Mouse (Mus musculus): Measurements from ENCODE around the gene Dnah8. TPM values are rescaled to one million over a fixed set of nuclear protein-coding genes. Genes with fewer than 3 reads are reported as not detected.

The Dnah8 gene
- polyA plus RNA-seq, 1 experiment, result 295 TPM

DNA sequence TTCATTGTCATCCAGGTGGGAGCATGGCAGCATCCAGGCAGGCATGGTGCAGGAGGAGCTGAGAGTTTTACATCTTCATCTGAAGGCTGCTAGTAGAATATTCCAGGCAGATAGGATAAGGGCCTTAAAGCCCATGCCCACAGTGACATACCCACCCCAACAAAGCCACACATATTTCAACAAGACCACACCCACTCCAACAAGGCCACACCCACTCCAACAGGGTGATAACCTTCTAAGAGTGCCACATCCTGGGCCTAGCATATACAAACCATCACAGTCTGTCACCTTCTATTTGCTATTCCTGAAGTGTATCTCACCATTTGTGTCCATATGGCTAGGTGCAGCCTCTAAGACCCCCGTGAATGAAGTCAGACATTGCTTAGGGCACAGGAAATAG, 13.6 kb downstream of the Dnah8 start:
- H3K27ac ChIP-seq (ENCODE audit: control insufficient read depth, insufficient read depth, low read depth, low read length), result no peak overlapping the region

DNA sequence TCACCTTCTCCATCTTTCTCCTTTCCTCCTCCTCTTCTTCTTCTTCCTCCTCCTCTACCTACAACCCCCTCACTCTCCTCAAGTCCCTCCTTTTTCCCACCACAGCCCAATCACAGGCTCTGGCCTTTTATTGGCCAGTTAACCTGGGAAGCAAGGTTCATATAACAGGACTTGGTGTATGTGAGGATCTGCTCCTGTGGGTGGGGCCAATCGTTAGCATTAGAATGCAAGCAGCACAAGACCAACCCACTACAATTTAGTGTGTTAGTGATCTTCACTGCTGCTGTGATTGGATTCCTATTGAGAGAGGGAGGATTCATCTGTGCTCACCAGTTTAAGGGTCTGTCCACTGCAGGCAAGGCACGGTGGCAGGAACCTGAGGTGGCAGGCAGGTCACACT, 14.8 kb downstream of the Dnah8 start:
- H3K4me3 ChIP-seq (ENCODE audit: control insufficient read depth, low read depth, low read length), result no peak overlapping the region
- H3K27ac ChIP-seq (ENCODE audit: control insufficient read depth, insufficient read depth, low read depth, low read length), result no peak overlapping the region
- no peak for TF ChIP-seq CTCF (IDR thresholded peaks at IDR 0.05; ENCODE audit: control insufficient read depth, insufficient read depth, insufficient replicate concordance, low read depth, low read length)
- TF ChIP-seq POLR2A (IDR thresholded peaks at IDR 0.05; ENCODE audit: control insufficient read depth, low read depth, low read length), result no peak
- no peaks in the 10 kb centered on the region for H3K27me3 ChIP-seq (ENCODE audit: control insufficient read depth, insufficient read depth, low read length)
- H3K4me1 ChIP-seq (ENCODE audit: control insufficient read depth, insufficient read depth, low read length), result peaks cover 2% of the 10 kb centered on the region; the same call in 1 of the 2 replicates
- no peaks in the 10 kb centered on the region for H3K36me3 ChIP-seq (ENCODE audit: control insufficient read depth, insufficient read depth, low read length)

More for the DNA sequence above, 13.6 kb downstream of the Dnah8 start:
- TF ChIP-seq CTCF (IDR thresholded peaks at IDR 0.05; ENCODE audit: control insufficient read depth, insufficient read depth, insufficient replicate concordance, low read depth, low read length) (no peak), POLR2A (IDR thresholded peaks at IDR 0.05; ENCODE audit: control insufficient read depth, low read depth, low read length) (no peak)
- H3K27me3 ChIP-seq (ENCODE audit: control insufficient read depth, insufficient read depth, low read length), result no peaks in the 10 kb centered on the region
- no peak overlapping the region for H3K4me3 ChIP-seq (ENCODE audit: control insufficient read depth, low read depth, low read length)
- H3K36me3 ChIP-seq (ENCODE audit: control insufficient read depth, insufficient read depth, low read length), result no peaks in the 10 kb centered on the region
- H3K4me1 ChIP-seq (ENCODE audit: control insufficient read depth, insufficient read depth, low read length), result peaks cover 2% of the 10 kb centered on the region; the same call in 1 of the 2 replicates

DNA sequence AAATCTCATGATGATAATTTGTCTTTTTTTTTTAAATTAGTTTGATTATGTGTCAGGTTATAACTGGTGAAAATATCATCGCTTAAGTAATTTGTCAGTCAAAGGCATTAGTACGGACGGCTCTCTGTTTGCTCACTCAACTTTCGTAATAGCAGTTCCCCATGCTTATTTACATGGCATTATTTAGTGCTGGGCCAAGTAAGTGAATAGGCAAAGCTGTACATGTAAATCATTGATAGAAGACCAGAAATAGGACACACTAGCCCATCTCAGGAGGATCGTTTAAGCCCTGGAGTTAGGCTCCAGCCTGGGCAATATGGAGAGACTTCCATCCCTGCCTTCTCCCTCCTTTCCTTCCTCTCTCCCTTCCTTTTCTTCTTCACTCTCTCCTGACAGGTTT, 16.7 kb downstream of the Dnah8 start:
- Histone ChIP-seq H3K36me3 (ENCODE audit: control insufficient read depth, insufficient read depth, low read length) (no peaks in the 10 kb centered on the region), H3K27me3 (ENCODE audit: control insufficient read depth, insufficient read depth, low read length) (no peaks in the 10 kb centered on the region), H3K4me1 (ENCODE audit: control insufficient read depth, insufficient read depth, low read length) (no peaks in the 10 kb centered on the region), H3K4me3 (ENCODE audit: control insufficient read depth, low read depth, low read length) (no peak overlapping the region), H3K27ac (ENCODE audit: control insufficient read depth, insufficient read depth, low read depth, low read length) (no peak overlapping the region)
- TF ChIP-seq CTCF (IDR thresholded peaks at IDR 0.05; ENCODE audit: control insufficient read depth, insufficient read depth, insufficient replicate concordance, low read depth, low read length), result no peak
- no peak for TF ChIP-seq POLR2A (IDR thresholded peaks at IDR 0.05; ENCODE audit: control insufficient read depth, low read depth, low read length)

DNA sequence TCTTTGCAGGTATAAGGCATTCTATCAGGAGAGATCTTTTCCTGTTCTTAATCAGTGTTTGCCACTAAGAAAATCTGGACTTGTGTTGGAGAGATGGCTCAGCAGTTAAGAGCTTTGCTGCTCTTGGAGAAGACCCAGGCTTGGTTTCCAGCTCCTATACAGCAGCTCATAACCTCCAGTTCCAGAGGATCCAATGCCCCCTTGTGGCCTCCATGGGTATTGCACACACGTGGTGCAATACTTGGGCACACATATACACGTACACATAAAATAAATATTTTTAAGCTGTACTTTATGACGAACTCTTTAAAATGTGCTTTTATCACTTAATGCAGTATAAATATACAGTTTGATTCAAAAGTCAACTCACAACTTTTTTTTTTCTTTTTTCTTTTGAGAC, 24.6 kb downstream of the Dnah8 start:
- no peaks in the 10 kb centered on the region for H3K4me1 ChIP-seq (ENCODE audit: control insufficient read depth, insufficient read depth, low read length)
- H3K4me3 ChIP-seq (ENCODE audit: control insufficient read depth, low read depth, low read length), result peak overlapping the region; percentile 74; the same call in 1 of the 2 replicates
- TF ChIP-seq CTCF (IDR thresholded peaks at IDR 0.05; ENCODE audit: control insufficient read depth, insufficient read depth, insufficient replicate concordance, low read depth, low read length) (peak; percentile 63; the same call in 1 of the 2 replicates), POLR2A (IDR thresholded peaks at IDR 0.05; ENCODE audit: control insufficient read depth, low read depth, low read length) (no peak)
- no peak overlapping the region for H3K27ac ChIP-seq (ENCODE audit: control insufficient read depth, insufficient read depth, low read depth, low read length)
- peaks cover 4% of the 10 kb centered on the region for H3K36me3 ChIP-seq (ENCODE audit: control insufficient read depth, insufficient read depth, low read length)
- H3K27me3 ChIP-seq (ENCODE audit: control insufficient read depth, insufficient read depth, low read length), result no peaks in the 10 kb centered on the region

DNA sequence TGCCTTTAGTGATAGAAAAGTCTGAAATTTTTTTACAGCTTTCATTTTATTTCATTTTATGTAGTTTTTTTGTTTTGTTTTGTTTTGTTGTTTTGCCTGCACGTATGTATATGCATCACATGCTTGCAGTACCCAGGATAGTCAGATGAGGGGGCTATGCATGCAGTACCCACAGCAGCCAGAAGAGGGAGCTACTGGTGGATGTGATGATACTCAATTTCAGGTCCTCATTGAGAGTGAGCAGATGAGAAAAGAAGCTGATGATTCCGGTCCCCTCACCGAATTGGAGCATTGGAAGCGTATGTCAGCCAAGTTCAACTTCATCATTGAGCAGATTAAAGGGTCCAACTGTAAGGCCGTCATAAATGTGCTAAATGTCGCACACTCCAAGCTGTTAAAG, 28.9 kb downstream of the Dnah8 start:
- TF ChIP-seq CTCF (IDR thresholded peaks at IDR 0.05; ENCODE audit: control insufficient read depth, insufficient read depth, insufficient replicate concordance, low read depth, low read length) (peak; percentile 72; the same call in 1 of the 2 replicates), POLR2A (IDR thresholded peaks at IDR 0.05; ENCODE audit: control insufficient read depth, low read depth, low read length) (no peak)
- Histone ChIP-seq H3K27me3 (ENCODE audit: control insufficient read depth, insufficient read depth, low read length) (no peaks in the 10 kb centered on the region), H3K4me1 (ENCODE audit: control insufficient read depth, insufficient read depth, low read length) (no peaks in the 10 kb centered on the region), H3K36me3 (ENCODE audit: control insufficient read depth, insufficient read depth, low read length) (peaks cover 4% of the 10 kb centered on the region), H3K27ac (ENCODE audit: control insufficient read depth, insufficient read depth, low read depth, low read length) (no peak overlapping the region), H3K4me3 (ENCODE audit: control insufficient read depth, low read depth, low read length) (no peak overlapping the region)

DNA sequence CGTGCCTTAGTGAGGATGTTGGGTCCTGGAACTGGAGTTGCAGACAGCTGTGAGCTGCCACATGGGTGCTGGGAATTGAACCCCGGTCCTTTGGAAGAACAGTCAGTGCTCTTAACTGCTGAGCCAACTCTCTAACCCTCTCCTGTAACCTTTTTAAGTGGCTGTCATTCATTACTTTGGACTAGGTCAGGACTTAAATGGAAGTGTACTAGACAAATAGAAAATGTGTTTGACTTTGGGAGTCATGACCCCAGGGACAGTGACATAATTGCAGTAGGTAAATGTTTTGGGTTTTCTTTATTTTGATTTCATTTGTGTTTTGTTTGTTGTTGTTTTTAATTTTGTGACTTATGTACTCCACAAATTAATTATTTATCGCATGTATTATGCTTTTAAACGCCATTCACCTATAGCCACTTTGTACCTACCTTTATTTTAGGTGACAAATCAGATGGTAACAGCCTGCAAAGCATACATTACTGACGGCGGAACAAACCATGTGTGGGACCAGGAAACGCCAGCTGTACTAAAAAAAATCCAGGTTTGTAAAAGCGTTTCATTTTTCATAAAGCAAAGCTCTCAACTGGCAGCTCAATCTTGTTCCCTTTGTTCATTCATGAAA, 33.5 kb downstream of the Dnah8 start:
- Histone ChIP-seq H3K4me1 (ENCODE audit: control insufficient read depth, insufficient read depth, low read length) (no peaks in the 10 kb centered on the region), H3K27ac (ENCODE audit: control insufficient read depth, insufficient read depth, low read depth, low read length) (no peak overlapping the region), H3K36me3 (ENCODE audit: control insufficient read depth, insufficient read depth, low read length) (peaks cover 7% of the 10 kb centered on the region), H3K4me3 (ENCODE audit: control insufficient read depth, low read depth, low read length) (no peak overlapping the region), H3K27me3 (ENCODE audit: control insufficient read depth, insufficient read depth, low read length) (no peaks in the 10 kb centered on the region)
- TF ChIP-seq POLR2A (IDR thresholded peaks at IDR 0.05; ENCODE audit: control insufficient read depth, low read depth, low read length), result no peak
- no peak for TF ChIP-seq CTCF (IDR thresholded peaks at IDR 0.05; ENCODE audit: control insufficient read depth, insufficient read depth, insufficient replicate concordance, low read depth, low read length)

DNA sequence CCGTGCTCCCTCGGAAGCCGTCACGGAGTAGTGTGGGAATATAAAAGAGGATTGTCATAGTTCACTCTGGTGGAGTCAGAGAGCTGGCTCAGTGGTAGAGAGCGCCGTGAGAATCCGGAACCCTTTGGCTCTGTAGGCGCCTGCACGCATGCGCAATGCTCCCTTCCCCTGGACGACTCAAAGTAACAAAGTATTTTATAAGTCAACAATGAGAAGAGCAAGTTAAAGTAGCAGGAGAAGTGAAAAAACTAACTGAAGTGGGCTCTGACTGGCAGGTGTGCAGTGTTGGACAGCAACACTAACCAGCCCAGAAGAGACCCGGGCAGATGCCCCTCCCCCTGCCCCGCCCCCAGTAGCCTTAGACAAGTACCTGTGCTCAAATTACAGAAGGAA, 34.0 kb downstream of the Dnah8 start:
- Histone ChIP-seq H3K4me1 (ENCODE audit: control insufficient read depth, insufficient read depth, low read length) (no peaks in the 10 kb centered on the region), H3K27me3 (ENCODE audit: control insufficient read depth, insufficient read depth, low read length) (no peaks in the 10 kb centered on the region), H3K27ac (ENCODE audit: control insufficient read depth, insufficient read depth, low read depth, low read length) (no peak overlapping the region), H3K4me3 (ENCODE audit: control insufficient read depth, low read depth, low read length) (no peak overlapping the region), H3K36me3 (ENCODE audit: control insufficient read depth, insufficient read depth, low read length) (peaks cover 7% of the 10 kb centered on the region)
- TF ChIP-seq POLR2A (IDR thresholded peaks at IDR 0.05; ENCODE audit: control insufficient read depth, low read depth, low read length), result no peak; the same call in 1 of the 2 replicates
- TF ChIP-seq CTCF (IDR thresholded peaks at IDR 0.05; ENCODE audit: control insufficient read depth, insufficient read depth, insufficient replicate concordance, low read depth, low read length), result no peak
